ENCODE assay signal across 9 mouse cellular contexts in the genomic region with DNA sequence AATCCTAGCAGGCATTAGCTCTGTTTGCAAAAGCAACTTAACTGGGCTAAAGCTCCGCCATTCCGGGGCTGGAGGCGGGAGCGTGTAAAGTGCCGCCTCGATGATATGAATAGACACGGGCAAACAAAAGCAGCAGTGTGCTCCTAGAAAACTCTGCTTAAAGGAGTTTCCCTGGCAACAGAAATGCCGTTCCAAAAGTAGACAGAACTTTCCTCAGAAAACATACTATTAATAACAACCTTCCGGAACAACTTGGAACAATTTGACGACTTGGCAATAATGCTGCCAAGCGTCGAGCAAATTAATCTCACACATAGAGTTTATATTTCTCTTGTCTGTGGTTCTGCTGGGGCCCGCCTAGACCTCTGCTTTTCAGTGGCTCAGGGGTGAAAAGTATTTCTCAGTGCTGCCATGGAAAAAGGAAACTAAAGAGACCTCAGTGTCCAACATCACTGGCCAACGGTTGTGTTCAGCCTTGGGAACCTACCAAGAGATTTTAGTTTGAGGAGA.
DNase-seq lines count a peak whose midpoint lies in the region; ATAC-seq lines count a peak whose summit lies in the region.
"Had no signal": no experiment of that assay in that cellular context is flagged by ENCODE, and none has a peak within 500 bp of the region (broad histone marks: within the 10 kb centered on the region; RNA-seq: fewer than 3 reads in every experiment).

No protein-coding gene starts in this region.

- no peaks in the 10 kb centered on the region for H3K27me3 ChIP-seq in hindbrain, embryonic 16.5 days (replicated peaks; ENCODE audit: control insufficient read depth, insufficient read depth, low read length)
- no peaks in the 10 kb centered on the region for H3K27me3 ChIP-seq in midbrain, embryonic 13.5 days
- H3K27me3 ChIP-seq: megakaryocyte, embryonic 14.5 days had no signal

- DNase-seq in adrenal gland, adult 18-20 months (ENCODE audit: low spot score in 2 of 2): peak; percentile 7 to 22
- peak; percentile 69 for DNase-seq in embryo, embryonic 10 days (ENCODE audit: low spot score)
- DNase-seq in gastrocnemius, adult 8-10 months (ENCODE audit: low spot score in 2 of 2): peak; percentile 5 to 8
- DNase-seq in layer of hippocampus, postnatal 25 days (ENCODE audit: extremely low spot score in 1 of 2, low spot score in 1 of 2): peak; percentile 36 to 51
- peak; percentile 95 for DNase-seq in telencephalon, adult 2 months (ENCODE audit: low read depth, low spot score)

- no peak overlapping the region for H3K9ac ChIP-seq in hindbrain, embryonic 16.5 days (ENCODE audit: low read depth, low read length)
- no peak overlapping the region for H3K9ac ChIP-seq in midbrain, embryonic 13.5 days (replicated peaks)

- ATAC-seq in hindbrain, embryonic 16.5 days: peak; percentile 80
- ATAC-seq in midbrain, embryonic 13.5 days: peak; percentile 84
- no peak for ATAC-seq in erythroid progenitor cell, adult 5-6 weeks (replicated peaks; ENCODE audit: low FRiP score, poor library complexity, severe bottlenecking)

- peak overlapping the region; percentile 71 for H3K27ac ChIP-seq in hindbrain, embryonic 16.5 days (ENCODE audit: low read depth, low read length)
- peak overlapping the region; percentile 87 for H3K27ac ChIP-seq in midbrain, embryonic 13.5 days

- H3K9me3 ChIP-seq in hindbrain, embryonic 16.5 days (ENCODE audit: control insufficient read depth, low read length): no peaks in the 10 kb centered on the region
- H3K9me3 ChIP-seq in midbrain, embryonic 13.5 days: no peaks in the 10 kb centered on the region
- H3K9me3 ChIP-seq: megakaryocyte, embryonic 14.5 days had no signal

- H3K36me3 ChIP-seq in hindbrain, embryonic 16.5 days (ENCODE audit: control insufficient read depth, insufficient read depth, low read length): no peaks in the 10 kb centered on the region
- H3K36me3 ChIP-seq in midbrain, embryonic 13.5 days: no peaks in the 10 kb centered on the region

- H3K4me2 ChIP-seq in hindbrain, embryonic 16.5 days (ENCODE audit: low read length): peak overlapping the region; percentile 34; the same call in 1 of the 2 replicates
- H3K4me2 ChIP-seq in midbrain, embryonic 13.5 days (replicated peaks): peak overlapping the region; percentile 36

- no peak overlapping the region for H3K4me3 ChIP-seq in hindbrain, embryonic 16.5 days (ENCODE audit: low read length)
- no peak overlapping the region for H3K4me3 ChIP-seq in midbrain, embryonic 13.5 days (replicated peaks)
- H3K4me3 ChIP-seq: megakaryocyte, embryonic 14.5 days had no signal

- WGBS in hindbrain, embryonic 16.5 days: 6% methylated on average over 14 of the region's 14 CpGs
- 5% methylated on average over 14 of the region's 14 CpGs for WGBS in midbrain, embryonic 13.5 days

- H3K4me1 ChIP-seq in hindbrain, embryonic 16.5 days (ENCODE audit: control insufficient read depth, insufficient read depth, low read depth, low read length): peaks cover 15% of the 10 kb centered on the region
- H3K4me1 ChIP-seq in midbrain, embryonic 13.5 days (replicated peaks): peaks cover 36% of the 10 kb centered on the region
- H3K4me1 ChIP-seq: megakaryocyte, embryonic 14.5 days had no signal

Comparison
In these comparisons a context has a peak if more than half of its experiments do, and no peak if none do; other contexts are left out.
1. DNase-seq: peak in every context shown above with its lines; median percentile 95 in telencephalon, adult 2 months; 69 in embryo, embryonic 10 days; 44 in layer of hippocampus, postnatal 25 days; 14 in adrenal gland, adult 18-20 months; 6 in gastrocnemius, adult 8-10 months.